Mouse (Mus musculus) small intestine, adult 2 months (tissue): ENCODE data around the gene Zfr.

Experiments used
- CTCF ChIP-seq: fragments of 200-500 bp; IDR thresholded peaks from 2 replicates; pipeline ENCODE4 v1.5.1; 2012; ENCODE audit warnings: low read depth, mild to moderate bottlenecking, control low read depth, inconsistent platforms, low read length, moderate library complexity, mixed read lengths; ENCODE audit not compliant: insufficient replicate concordance, insufficient read length; ENCODE audit errors: extremely low read depth
- POLR2A ChIP-seq: fragments of 200-500 bp; IDR thresholded peaks from 2 replicates; pipeline ENCODE4 v1.6.1; 2012; ENCODE audit warnings: low read depth, mild to moderate bottlenecking, control low read depth, inconsistent platforms, low read length, moderate library complexity

- no peak for TF ChIP-seq CTCF
- no peak for TF ChIP-seq POLR2A
These were observed 7.3 kb downstream of the Zfr start for GRCm38 (mm10) chr15:12124913-12125312.
